Mouse (Mus musculus) MEL (cell line): ENCODE measurements around the gene Snca.

ENCODE experiments used
- CTCF ChIP-seq, 3 experiments: IDR thresholded peaks in 2 of 3; conservative IDR thresholded peaks in 1 of 3; 2 replicates each; pipeline ENCODE4 v1.5.1; 2011 to 2012; ENCODE audit warnings: low read length in 3 of 3, low read depth in 2 of 3, mild to moderate bottlenecking in 2 of 3, improper control_type of control experiment in 1 of 3, inconsistent platforms in 1 of 3, mixed read lengths in 1 of 3, moderate library complexity in 1 of 3; ENCODE audit not compliant: control insufficient read depth in 1 of 3, insufficient read depth in 1 of 3, poor library complexity in 1 of 3, severe bottlenecking in 1 of 3
- E2F4 ChIP-seq: IDR thresholded peaks from 2 replicates; pipeline ENCODE4 v1.6.1; 2011; ENCODE audit warnings: low read depth, low read length, improper control_type of control experiment, borderline replicate concordance
- EP300 ChIP-seq, 2 experiments: IDR thresholded peaks; 2 replicates each; pipeline ENCODE4 v1.6.1; 2011; ENCODE audit warnings: improper control_type of control experiment in 2 of 2, low read length in 2 of 2, low read depth in 1 of 2, mild to moderate bottlenecking in 1 of 2
- GATA1 ChIP-seq: IDR thresholded peaks from 2 replicates; pipeline ENCODE4 v1.6.1; 2011; ENCODE audit warnings: low read depth, low read length, improper control_type of control experiment
- KAT2A ChIP-seq: conservative IDR thresholded peaks from 2 replicates; pipeline ENCODE4 v1.6.1; 2012; ENCODE audit warnings: low read depth, low read length, improper control_type of control experiment, inconsistent platforms
- MAX ChIP-seq: IDR thresholded peaks from 2 replicates; pipeline ENCODE4 v1.6.1; 2011; ENCODE audit warnings: low read length, improper control_type of control experiment
- NELFE ChIP-seq: IDR thresholded peaks from 2 replicates; pipeline ENCODE4 v1.6.1; 2011; ENCODE audit warnings: low read depth, low read length, improper control_type of control experiment
- POLR2A ChIP-seq, 2 experiments: IDR thresholded peaks; 2 replicates each; pipeline ENCODE4 v1.6.1; 2011 to 2012; ENCODE audit warnings: low read length in 2 of 2, mild to moderate bottlenecking in 2 of 2, control low read depth in 1 of 2, improper control_type of control experiment in 1 of 2, low read depth in 1 of 2, moderate library complexity in 1 of 2; ENCODE audit not compliant: control insufficient read depth in 1 of 2, insufficient read depth in 1 of 2, poor library complexity in 1 of 2
- SIN3A ChIP-seq: IDR thresholded peaks from 2 replicates; pipeline ENCODE4 v1.6.1; 2012; ENCODE audit warnings: low read length, improper control_type of control experiment, inconsistent platforms
- TAL1 ChIP-seq: IDR thresholded peaks from 2 replicates; pipeline ENCODE4 v1.6.1; 2012; ENCODE audit warnings: mild to moderate bottlenecking, inconsistent platforms, low read length, moderate library complexity, mixed read lengths
- TCF12 ChIP-seq: IDR thresholded peaks from 2 replicates; pipeline ENCODE4 v1.6.1; 2014; ENCODE audit warnings: low read depth, mild to moderate bottlenecking, inconsistent platforms, low read length, improper control_type of control experiment, moderate library complexity
- USF1 ChIP-seq: IDR thresholded peaks from 2 replicates; pipeline ENCODE4 v1.6.1; 2014; ENCODE audit warnings: low read depth, mild to moderate bottlenecking, inconsistent platforms, low read length, improper control_type of control experiment, moderate library complexity
- USF2 ChIP-seq, 2 experiments: IDR thresholded peaks; 2 replicates each; pipeline ENCODE4 v1.6.1; 2011 to 2012; ENCODE audit warnings: improper control_type of control experiment in 2 of 2, low read length in 2 of 2, borderline replicate concordance in 1 of 2, inconsistent platforms in 1 of 2, low read depth in 1 of 2, mild to moderate bottlenecking in 1 of 2; ENCODE audit not compliant: insufficient read depth in 1 of 2

DNA sequence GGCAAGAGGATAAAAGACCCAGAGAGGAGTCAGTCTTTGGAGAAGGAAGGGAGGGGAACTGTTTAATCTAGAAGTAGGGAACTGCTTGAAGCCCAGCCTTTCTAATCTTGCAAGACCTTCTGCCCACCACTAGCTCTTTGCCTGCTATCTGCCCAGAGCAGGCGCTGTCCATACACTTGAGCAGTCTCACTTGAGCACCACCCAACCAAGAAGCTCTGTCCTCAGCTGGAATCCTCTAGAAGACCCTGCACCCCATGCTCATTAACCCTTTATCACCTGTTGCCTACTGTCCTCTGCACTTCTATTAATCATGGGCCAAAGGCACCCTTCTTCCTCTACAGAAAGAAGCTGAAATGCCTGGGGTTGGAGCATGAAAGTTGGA lies 1.6 kb downstream of the Snca start:
- TF ChIP-seq SIN3A (peak; percentile 83), USF2 (IDR thresholded peaks at IDR 0.05; ENCODE audit: borderline replicate concordance in 1 of 2, insufficient read depth in 1 of 2, low read depth in 1 of 2, low read length in 2 of 2) (no peak), TCF12 (peak; percentile 99), POLR2A (IDR thresholded peaks at IDR 0.05; ENCODE audit: control insufficient read depth in 1 of 2, insufficient read depth in 1 of 2, low read depth in 1 of 2, low read length in 2 of 2, poor library complexity in 1 of 2) (0 out of 4 replicates have a peak, but pooled peaks of 1 of the 2 experiments have one; percentile 5), E2F4 (no peak), USF1 (no peak), EP300 (IDR thresholded peaks at IDR 0.05; ENCODE audit: low read depth in 1 of 2, low read length in 2 of 2) (peak; percentile 97 to 98), KAT2A (no peak), CTCF (IDR thresholded peaks at IDR 0.05 in 2 of 3, conservative IDR thresholded peaks at IDR 0.05 in 1 of 3; ENCODE audit: control insufficient read depth in 1 of 3, insufficient read depth in 1 of 3, low read depth in 2 of 3, low read length in 3 of 3, poor library complexity in 1 of 3, severe bottlenecking in 1 of 3) (no peak), GATA1 (peak; percentile 99), TAL1 (peak; percentile 100), NELFE (no peak; the same call in 1 of the 2 replicates), MAX (peak; percentile 58; the same call in 1 of the 2 replicates)
